Mouse (Mus musculus): ENCODE results near the gene Amigo1. TPM values are rescaled to one million over a fixed set of nuclear protein-coding genes. Genes with fewer than 3 reads are reported as not detected.

The Amigo1 gene
- polyA plus RNA-seq, 1 experiment from 2014 or later = 2.4 TPM

DNA sequence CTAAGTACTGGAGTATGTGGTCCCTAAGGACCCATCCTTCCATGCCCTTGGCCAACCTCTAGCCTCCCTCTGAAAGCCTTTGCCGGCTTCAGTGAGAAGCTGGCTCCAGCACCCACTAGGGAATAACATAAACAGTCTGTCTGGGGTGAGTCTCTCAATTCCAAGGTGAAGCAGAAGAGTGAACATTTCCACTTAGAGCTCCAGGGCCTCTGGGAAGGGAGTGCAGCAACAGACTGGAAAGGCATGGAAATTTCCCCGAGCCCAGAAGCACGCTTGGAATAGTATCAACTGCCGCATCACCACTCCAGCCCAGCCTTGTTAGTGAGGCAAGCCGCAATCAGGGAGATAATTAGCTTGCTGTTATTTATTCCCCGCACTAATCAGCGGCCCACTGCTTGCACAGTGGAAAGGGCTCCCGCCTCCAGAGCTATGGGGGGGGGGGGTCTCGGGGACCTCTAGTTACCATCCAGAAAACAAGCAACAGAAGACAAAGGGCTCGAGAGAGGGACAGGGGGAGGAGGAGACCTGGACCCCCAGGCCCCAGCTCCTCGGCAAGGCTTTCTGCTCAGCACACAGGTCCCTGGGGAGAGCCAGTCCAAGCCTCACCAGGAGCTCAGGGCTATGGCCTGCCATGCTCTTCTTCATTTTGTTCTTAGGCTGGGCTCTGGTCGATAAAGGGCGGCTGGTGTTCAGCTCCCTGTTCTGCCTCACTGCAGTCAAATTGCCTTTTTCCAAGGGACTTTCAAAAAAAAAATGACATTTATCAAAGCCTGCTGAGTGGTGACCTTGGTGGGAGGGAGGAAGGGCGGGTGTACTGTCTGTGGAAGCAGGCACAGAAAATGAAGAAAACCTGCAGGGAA, 11.2 kb upstream of the Amigo1 start:
- 22% methylated on average over 14 of the region's 14 CpGs for WGBS
- ATAC-seq (ENCODE audit: insufficient number of reproducible peaks, insufficient read depth, low FRiP score, low read depth) = peak; percentile 47; the same call in 1 of the 2 replicates
- no peaks in the 10 kb centered on the region for H3K9me3 ChIP-seq (ENCODE audit: control insufficient read depth, low read depth, low read length)
- H3K36me3 ChIP-seq (ENCODE audit: control insufficient read depth, insufficient read depth, low read length) = no peaks in the 10 kb centered on the region
- no peak overlapping the region for H3K4me3 ChIP-seq (ENCODE audit: low read depth, low read length)
- H3K4me2 ChIP-seq (replicated peaks; ENCODE audit: low read depth, low read length) = 0 out of 2 replicates have a peak overlapping the region, but pooled peaks have one; percentile 15
- peaks cover 7% of the 10 kb centered on the region; the same call in 1 of the 2 replicates for H3K4me1 ChIP-seq (ENCODE audit: control insufficient read depth, insufficient read depth, low read length)
- H3K27ac ChIP-seq (ENCODE audit: low read length) = 0 out of 2 replicates have a peak overlapping the region, but pooled peaks have one; percentile 23
- H3K27me3 ChIP-seq (ENCODE audit: control insufficient read depth, insufficient read depth, low read length) = no peaks in the 10 kb centered on the region
- H3K9ac ChIP-seq (replicated peaks; ENCODE audit: low read depth, low read length) = no peak overlapping the region

DNA sequence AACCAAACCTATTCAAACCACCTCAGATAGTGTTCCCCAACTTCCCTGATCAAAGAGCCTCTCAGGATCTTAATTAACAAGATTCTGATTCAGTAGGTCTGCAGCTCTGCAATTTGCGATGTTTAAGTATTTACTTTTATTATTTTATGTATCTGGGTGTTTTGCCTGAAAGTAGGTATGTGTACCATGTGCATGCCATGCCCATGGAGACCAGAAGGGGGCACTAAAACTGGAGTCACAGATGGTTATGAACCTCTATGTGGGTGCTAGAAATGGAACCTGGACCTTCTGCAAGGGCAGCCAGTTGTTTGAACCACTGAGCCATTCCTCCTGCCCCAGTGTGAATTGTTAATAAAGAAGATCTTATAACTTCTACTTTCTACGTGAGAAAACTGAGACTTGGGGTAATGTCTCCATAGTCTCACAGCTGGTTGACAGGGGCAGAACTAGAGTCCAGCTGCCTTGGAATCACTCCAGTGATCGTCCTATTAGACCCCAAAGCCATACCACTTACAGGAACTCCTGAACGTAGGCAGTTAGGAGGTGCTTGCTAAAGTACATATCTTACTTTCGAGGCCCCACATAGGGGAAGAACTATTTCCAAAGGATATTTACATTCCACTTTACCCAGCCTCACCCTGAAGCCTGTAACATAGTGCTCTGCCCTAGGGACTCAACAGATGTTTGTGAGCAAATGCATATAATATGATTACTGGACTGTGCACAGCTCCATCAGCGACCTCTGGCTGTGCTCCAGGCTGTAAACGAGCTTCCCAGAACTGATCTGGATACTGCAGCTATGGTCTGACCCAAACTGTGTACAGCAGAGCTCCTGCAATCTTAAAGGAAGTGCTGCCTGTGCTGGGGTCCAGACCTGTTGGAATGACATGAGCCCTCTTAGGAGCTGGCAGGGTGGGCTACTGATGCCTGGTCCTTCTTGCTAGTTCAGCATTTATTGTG, 7.1 kb upstream of the Amigo1 start:
- H3K27ac ChIP-seq (ENCODE audit: low read length) = no peak overlapping the region
- H3K27me3 ChIP-seq (ENCODE audit: control insufficient read depth, insufficient read depth, low read length) = no peaks in the 10 kb centered on the region
- peaks cover 7% of the 10 kb centered on the region; the same call in 1 of the 2 replicates for H3K4me1 ChIP-seq (ENCODE audit: control insufficient read depth, insufficient read depth, low read length)
- no peaks in the 10 kb centered on the region for H3K9me3 ChIP-seq (ENCODE audit: control insufficient read depth, low read depth, low read length)
- H3K9ac ChIP-seq (replicated peaks; ENCODE audit: low read depth, low read length) = no peak overlapping the region
- ATAC-seq (ENCODE audit: insufficient number of reproducible peaks, insufficient read depth, low FRiP score, low read depth) = peak; percentile 80; the same call in 1 of the 2 replicates
- H3K36me3 ChIP-seq (ENCODE audit: control insufficient read depth, insufficient read depth, low read length) = no peaks in the 10 kb centered on the region
- WGBS = 49% methylated on average over 7 of the region's 7 CpGs
- H3K4me2 ChIP-seq (replicated peaks; ENCODE audit: low read depth, low read length) = no peak overlapping the region
- no peak overlapping the region for H3K4me3 ChIP-seq (ENCODE audit: low read depth, low read length)

- no peak overlapping the region for H3K9ac ChIP-seq (replicated peaks; ENCODE audit: low read depth, low read length)
- H3K4me1 ChIP-seq (ENCODE audit: control insufficient read depth, insufficient read depth, low read length) = 0 out of 2 replicates have a peak, but pooled peaks cover under 1% of the 10 kb centered on the region
- whole genome bisulfite sequencing = 56% methylated on average over 2 of the region's 2 CpGs
- H3K36me3 ChIP-seq (ENCODE audit: control insufficient read depth, insufficient read depth, low read length) = no peaks in the 10 kb centered on the region
- H3K27ac ChIP-seq (ENCODE audit: low read length) = no peak overlapping the region
- H3K9me3 ChIP-seq (ENCODE audit: control insufficient read depth, low read depth, low read length) = no peaks in the 10 kb centered on the region
- H3K4me2 ChIP-seq (replicated peaks; ENCODE audit: low read depth, low read length) = no peak overlapping the region
- no peak overlapping the region for H3K4me3 ChIP-seq (ENCODE audit: low read depth, low read length)
- H3K27me3 ChIP-seq (ENCODE audit: control insufficient read depth, insufficient read depth, low read length) = no peaks in the 10 kb centered on the region
- ATAC-seq (ENCODE audit: insufficient number of reproducible peaks, insufficient read depth, low FRiP score, low read depth) = no peak
These were observed 5.6 kb upstream of the Amigo1 start for GRCm38 (mm10) chr3:108180514-108180913.

DNA sequence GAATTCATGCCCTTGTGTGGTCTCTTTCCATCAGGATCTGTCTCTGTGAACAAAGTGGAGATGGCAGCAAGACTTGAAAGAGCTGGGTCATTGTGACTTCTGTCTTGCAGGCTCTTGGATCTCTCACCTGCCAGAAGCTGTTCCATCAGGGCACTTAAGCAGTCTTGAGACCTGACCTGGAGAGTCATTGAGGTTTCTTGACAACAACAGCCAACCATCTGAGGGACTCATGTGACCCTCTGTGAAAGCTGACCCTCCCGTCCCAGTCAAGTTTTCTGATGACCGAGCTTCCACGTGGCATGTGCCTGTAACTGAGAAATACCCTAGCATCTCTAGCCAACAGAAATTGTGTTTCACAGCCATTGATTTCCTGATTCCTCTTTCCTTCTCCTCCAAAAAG, 1.4 kb upstream of the Amigo1 start:
- no peaks in the 10 kb centered on the region for H3K36me3 ChIP-seq (ENCODE audit: control insufficient read depth, insufficient read depth, low read length)
- 78% methylated on average over 3 of the region's 3 CpGs for WGBS
- peaks cover under 1% of the 10 kb centered on the region; the same call in 1 of the 2 replicates for H3K4me1 ChIP-seq (ENCODE audit: control insufficient read depth, insufficient read depth, low read length)
- H3K4me2 ChIP-seq (replicated peaks; ENCODE audit: low read depth, low read length) = no peak overlapping the region
- no peaks in the 10 kb centered on the region for H3K9me3 ChIP-seq (ENCODE audit: control insufficient read depth, low read depth, low read length)
- H3K27me3 ChIP-seq (ENCODE audit: control insufficient read depth, insufficient read depth, low read length) = no peaks in the 10 kb centered on the region
- no peak for ATAC-seq (ENCODE audit: insufficient number of reproducible peaks, insufficient read depth, low FRiP score, low read depth)
- no peak overlapping the region for H3K27ac ChIP-seq (ENCODE audit: low read length)
- H3K9ac ChIP-seq (replicated peaks; ENCODE audit: low read depth, low read length) = no peak overlapping the region
- H3K4me3 ChIP-seq (ENCODE audit: low read depth, low read length) = no peak overlapping the region

DNA sequence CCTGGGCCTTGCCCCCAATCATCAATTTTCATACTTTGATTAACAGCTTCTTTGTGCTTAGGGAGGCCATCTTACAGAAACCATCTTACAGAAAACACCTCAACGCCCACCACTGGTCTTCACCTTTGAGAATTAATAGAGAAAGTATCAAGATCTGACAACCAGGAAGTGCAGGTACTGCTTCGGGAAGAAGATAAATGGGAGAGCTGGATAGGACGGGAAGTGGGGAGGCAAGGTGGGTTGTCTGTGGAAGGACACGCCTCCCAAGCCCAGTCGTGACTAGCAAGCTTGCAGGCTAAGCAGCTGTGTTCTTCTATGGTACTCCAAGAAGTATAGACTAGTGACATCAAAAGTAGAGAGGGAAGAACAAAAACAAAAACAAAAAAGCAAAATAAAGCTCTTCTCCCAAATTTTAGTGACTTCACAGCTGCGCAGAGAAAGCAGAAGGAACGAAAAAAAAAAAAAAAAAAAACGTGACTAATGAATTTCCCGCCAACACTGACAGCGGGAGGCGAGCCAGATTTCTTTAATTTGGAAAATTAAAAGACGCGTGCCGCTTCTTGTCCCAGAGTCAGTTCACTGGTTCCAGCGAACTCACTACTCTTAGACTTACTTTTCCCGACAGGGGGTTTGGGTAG, 556 bp upstream of the Amigo1 start:
- H3K4me1 ChIP-seq (ENCODE audit: control insufficient read depth, insufficient read depth, low read length) = peaks cover 2% of the 10 kb centered on the region; the same call in 1 of the 2 replicates
- H3K4me2 ChIP-seq (replicated peaks; ENCODE audit: low read depth, low read length) = peak overlapping the region; percentile 82
- no peak for ATAC-seq (ENCODE audit: insufficient number of reproducible peaks, insufficient read depth, low FRiP score, low read depth)
- 2% methylated on average over 16 of the region's 16 CpGs for WGBS
- peak overlapping the region; percentile 47; the same call in 1 of the 2 replicates for H3K9ac ChIP-seq (replicated peaks; ENCODE audit: low read depth, low read length)
- H3K4me3 ChIP-seq (ENCODE audit: low read depth, low read length) = peak overlapping the region; percentile 63
- no peaks in the 10 kb centered on the region for H3K36me3 ChIP-seq (ENCODE audit: control insufficient read depth, insufficient read depth, low read length)
- H3K9me3 ChIP-seq (ENCODE audit: control insufficient read depth, low read depth, low read length) = no peaks in the 10 kb centered on the region
- H3K27ac ChIP-seq (ENCODE audit: low read length) = no peak overlapping the region
- H3K27me3 ChIP-seq (ENCODE audit: control insufficient read depth, insufficient read depth, low read length) = no peaks in the 10 kb centered on the region

DNA sequence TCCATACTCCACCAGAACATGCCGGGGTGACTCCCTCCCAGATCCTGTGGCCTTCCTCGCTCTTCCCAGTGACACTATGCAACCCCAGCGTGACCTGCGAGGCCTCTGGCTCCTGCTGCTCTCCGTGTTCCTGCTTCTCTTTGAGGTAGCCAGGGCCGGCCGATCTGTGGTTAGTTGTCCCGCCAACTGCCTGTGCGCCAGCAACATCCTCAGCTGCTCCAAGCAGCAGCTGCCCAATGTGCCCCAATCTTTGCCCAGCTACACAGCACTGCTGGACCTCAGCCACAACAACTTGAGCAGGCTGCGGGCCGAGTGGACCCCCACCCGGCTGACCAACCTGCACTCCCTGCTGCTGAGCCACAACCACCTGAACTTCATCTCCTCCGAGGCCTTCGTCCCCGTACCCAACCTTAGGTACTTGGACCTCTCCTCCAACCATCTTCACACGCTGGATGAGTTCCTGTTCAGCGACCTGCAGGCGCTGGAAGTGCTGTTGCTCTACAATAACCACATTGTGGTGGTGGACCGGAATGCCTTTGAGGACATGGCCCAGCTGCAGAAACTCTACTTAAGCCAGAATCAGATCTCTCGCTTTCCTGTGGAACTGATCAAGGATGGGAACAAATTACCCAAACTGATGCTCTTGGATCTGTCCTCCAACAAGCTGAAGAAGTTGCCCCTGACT, 1.1 kb downstream of the Amigo1 start:
- 0 out of 2 replicates have a peak overlapping the region, but pooled peaks have one; percentile 82 for H3K4me2 ChIP-seq (replicated peaks; ENCODE audit: low read depth, low read length)
- H3K4me3 ChIP-seq (ENCODE audit: low read depth, low read length) = peak overlapping the region; percentile 63
- no peaks in the 10 kb centered on the region for H3K36me3 ChIP-seq (ENCODE audit: control insufficient read depth, insufficient read depth, low read length)
- no peak for ATAC-seq (ENCODE audit: insufficient number of reproducible peaks, insufficient read depth, low FRiP score, low read depth)
- no peak overlapping the region for H3K9ac ChIP-seq (replicated peaks; ENCODE audit: low read depth, low read length)
- H3K9me3 ChIP-seq (ENCODE audit: control insufficient read depth, low read depth, low read length) = no peaks in the 10 kb centered on the region
- H3K27me3 ChIP-seq (ENCODE audit: control insufficient read depth, insufficient read depth, low read length) = no peaks in the 10 kb centered on the region
- no peak overlapping the region for H3K27ac ChIP-seq (ENCODE audit: low read length)
- 63% methylated on average over 20 of the region's 20 CpGs for WGBS
- H3K4me1 ChIP-seq (ENCODE audit: control insufficient read depth, insufficient read depth, low read length) = peaks cover 2% of the 10 kb centered on the region; the same call in 1 of the 2 replicates

GRCm38 (mm10) chr3:108188716-108189490, 2.8 kb downstream of the Amigo1 start:
- Histone ChIP-seq H3K4me2 (replicated peaks; ENCODE audit: low read depth, low read length) (no peak overlapping the region), H3K36me3 (ENCODE audit: control insufficient read depth, insufficient read depth, low read length) (no peaks in the 10 kb centered on the region), H3K9me3 (ENCODE audit: control insufficient read depth, low read depth, low read length) (no peaks in the 10 kb centered on the region), H3K4me1 (ENCODE audit: control insufficient read depth, insufficient read depth, low read length) (peaks cover 2% of the 10 kb centered on the region; the same call in 1 of the 2 replicates), H3K9ac (replicated peaks; ENCODE audit: low read depth, low read length) (no peak overlapping the region), H3K27ac (ENCODE audit: low read length) (no peak overlapping the region), H3K4me3 (ENCODE audit: low read depth, low read length) (no peak overlapping the region), H3K27me3 (ENCODE audit: control insufficient read depth, insufficient read depth, low read length) (no peaks in the 10 kb centered on the region)
- 71% methylated on average over 9 of the region's 9 CpGs for WGBS
- ATAC-seq (ENCODE audit: insufficient number of reproducible peaks, insufficient read depth, low FRiP score, low read depth) = no peak
